Mouse (Mus musculus) B cell, adult 2 months (primary cell): ENCODE measurements at regions not wholly inside any gene's neighbourhood (a gene's known extent, or its start where the extent isn't known, plus 50 kb on each side); places are given as distances from the start of the nearest gene placed in this dataset.

Experiments used
- DNase-seq, 2 experiments: peaks; one replicate each; pipeline ENCODE4 v3.0.0; 2022

DNA sequence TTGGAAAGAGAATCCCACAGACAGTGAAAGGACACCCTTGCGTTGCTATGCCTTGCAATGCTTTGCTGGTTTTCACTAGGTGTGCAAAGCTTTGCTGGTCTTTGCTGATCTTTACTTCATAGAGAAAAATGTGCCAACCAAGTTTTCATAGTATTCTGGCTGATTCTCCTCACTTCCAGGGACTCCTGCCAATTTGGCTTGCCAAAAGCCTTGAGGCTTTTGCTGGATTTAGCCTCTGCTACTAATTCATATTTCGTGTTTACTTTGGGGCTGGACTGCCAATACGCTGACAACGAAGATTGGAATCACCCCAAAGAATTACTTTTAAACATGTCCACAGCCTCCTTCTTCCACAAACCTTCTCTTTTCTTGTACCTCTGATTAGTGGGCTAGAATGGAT lies 162.2 kb upstream of the Ednrb start:
- no peak for DNase-seq

- no peak for DNase-seq
These were observed 160.9 kb upstream of the Ednrb start for GRCm38 (mm10) chr14:104005132-104005531.

GRCm38 (mm10) chr14:104002421-104002820 lies 158.2 kb upstream of the Ednrb start:
- DNase-seq, result no peak

GRCm38 (mm10) chr14:103990418-103990817 lies 146.2 kb upstream of the Ednrb start:
- DNase-seq, result no peak

- no peak for DNase-seq
These were observed 145.7 kb upstream of the Ednrb start for GRCm38 (mm10) chr14:103989949-103990348.

DNA sequence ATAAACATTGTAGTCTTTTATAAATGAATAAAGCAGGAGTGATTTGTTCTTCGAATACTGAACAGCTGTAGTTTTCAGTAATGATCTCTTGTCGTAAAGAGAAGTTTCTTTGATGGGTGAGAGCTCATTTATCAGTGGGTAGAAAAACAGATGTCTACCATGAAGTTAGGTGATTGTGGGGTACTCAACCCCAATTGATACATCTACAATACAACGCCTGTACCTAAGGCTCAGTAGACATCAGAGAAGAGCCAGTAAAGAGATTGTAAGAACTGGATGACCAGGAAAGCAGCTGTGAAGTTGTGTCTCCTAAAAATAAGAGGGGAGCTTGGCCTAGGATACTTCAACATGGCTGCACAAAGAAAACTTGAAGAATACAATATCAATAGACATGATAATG lies 143.1 kb upstream of the Ednrb start:
- DNase-seq, result no peak

GRCm38 (mm10) chr14:103984349-103984748 lies 140.1 kb upstream of the Ednrb start:
- DNase-seq, result no peak

GRCm38 (mm10) chr14:103978808-103979207 lies 134.6 kb upstream of the Ednrb start:
- no peak for DNase-seq

- no peak for DNase-seq
These were observed 133.6 kb upstream of the Ednrb start for GRCm38 (mm10) chr14:103977769-103978168.

DNA sequence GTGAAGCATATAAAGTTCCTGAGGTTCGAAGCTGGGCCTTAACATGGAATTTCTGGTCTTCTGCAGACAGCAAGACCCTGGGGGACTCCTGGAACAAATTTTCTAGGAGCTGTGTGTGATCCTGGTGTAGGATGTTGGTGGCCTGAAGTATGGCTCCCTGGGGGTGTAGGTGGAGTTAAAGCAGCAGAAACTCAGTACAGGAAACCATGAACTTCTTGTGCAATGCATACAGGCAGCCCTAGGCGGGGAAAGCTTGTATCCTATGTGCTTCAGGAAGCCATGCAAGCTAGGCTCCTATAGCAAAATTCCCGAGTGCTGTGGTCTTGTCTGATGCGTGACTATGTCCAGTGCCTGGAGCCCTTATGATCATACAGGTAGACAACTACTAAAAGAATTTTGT lies 129.8 kb upstream of the Ednrb start:
- no peak for DNase-seq

DNA sequence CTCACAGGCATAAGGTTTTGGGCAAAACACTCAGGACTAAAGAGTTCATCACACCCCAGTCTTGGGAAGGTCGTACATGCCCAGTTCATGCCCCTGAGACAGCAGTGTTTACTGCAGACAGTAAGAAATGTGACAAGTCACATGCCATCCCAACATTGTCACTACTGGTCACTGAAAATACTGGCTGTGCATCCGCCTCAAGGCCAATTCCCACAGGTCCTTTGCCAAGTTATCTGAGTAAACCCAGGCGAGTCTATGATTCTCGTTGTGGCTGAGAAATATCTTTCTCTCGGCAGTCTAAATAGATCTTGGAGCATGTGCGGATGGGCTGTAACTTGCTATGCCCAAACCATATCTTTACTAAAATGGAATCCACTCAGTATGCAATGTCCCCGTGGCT lies 128.9 kb upstream of the Ednrb start:
- DNase-seq, result no peak

GRCm38 (mm10) chr14:103969305-103969704 lies 125.1 kb upstream of the Ednrb start:
- no peak for DNase-seq

GRCm38 (mm10) chr14:103966293-103966692 lies 122.1 kb upstream of the Ednrb start:
- DNase-seq, result no peak

DNA sequence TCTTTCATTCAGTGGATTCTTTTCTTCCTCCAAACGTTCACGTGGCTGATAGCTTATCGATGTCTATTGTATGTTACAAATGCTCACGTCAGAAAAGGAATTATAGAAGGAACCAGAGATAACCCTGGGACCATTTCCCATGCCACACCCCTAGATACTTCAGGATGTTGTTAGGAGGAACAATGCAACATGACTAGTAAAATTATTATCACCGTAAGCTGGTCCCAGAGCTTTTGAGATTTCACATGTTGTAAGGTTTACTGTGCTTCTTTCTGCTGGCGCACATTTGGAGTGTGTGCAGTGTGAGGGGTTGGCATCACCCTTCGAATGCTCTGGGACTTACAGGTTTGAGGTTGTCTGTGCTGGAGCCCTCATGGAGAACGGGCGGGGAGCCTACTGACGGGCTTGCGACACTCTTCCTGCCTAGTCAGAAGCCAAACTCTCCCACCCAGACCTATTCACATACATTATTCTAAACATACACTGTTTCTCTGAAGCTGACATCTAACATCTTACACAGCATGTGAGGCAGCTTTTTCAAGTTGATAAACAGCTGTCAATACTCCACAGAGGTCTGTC lies 118.2 kb upstream of the Ednrb start:
- no peak for DNase-seq

GRCm38 (mm10) chr14:103951899-103952298 lies 107.7 kb upstream of the Ednrb start:
- no peak for DNase-seq

DNA sequence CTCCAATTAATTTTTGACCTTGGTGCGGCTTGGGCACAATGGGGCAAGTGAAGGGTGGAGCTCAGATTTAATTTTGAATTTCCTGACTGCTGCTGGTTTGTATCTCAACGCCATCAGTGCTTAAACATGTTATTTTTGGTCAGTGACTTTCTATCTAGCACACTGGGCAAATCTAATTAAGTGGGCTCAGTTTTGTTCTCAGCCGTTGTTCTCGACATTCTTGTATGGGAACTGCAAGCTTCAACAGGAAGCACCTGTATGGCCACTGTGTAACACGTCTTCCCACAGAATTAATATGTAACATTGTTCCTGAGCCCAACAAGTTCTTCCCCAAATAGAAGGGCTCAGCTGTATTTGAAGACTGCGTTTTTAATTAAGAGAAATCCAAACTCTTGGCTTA lies 105.7 kb upstream of the Ednrb start:
- DNase-seq, result no peak

DNA sequence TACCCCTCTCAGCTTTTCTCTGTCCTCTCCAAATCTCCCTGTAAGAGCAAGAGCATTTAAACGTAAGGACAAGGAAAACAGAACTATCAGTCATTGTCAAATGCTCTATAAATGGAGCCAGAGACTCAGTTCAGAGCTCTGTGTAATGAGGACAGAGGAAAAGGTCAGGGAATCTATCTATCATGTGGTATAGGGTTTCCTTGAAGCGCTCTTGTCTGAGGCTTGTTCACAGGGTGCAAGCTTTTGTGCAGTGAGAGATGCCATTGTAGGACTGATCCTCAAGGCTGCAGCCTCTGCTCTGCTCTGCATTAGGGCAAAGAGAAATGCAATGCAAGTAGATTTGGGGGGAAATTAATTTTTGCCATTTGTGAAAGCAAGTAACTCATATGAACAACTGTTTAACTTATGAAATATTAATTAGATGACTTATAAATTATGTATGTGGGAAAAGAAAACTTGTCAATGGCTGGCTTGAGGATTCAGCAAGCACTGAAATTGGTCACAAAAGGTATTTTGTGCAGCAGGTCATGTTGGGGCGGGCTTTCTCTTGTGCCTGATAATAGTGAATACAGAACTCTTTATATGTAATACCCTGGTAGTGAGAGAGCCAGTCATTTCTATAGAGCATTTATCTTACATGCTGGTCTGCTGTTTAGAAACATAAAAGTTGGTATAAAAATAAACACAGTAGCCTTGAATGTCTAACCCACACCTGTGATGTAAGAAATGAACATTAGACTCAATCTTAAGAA lies 104.0 kb upstream of the Ednrb start:
- no peak for DNase-seq

DNA sequence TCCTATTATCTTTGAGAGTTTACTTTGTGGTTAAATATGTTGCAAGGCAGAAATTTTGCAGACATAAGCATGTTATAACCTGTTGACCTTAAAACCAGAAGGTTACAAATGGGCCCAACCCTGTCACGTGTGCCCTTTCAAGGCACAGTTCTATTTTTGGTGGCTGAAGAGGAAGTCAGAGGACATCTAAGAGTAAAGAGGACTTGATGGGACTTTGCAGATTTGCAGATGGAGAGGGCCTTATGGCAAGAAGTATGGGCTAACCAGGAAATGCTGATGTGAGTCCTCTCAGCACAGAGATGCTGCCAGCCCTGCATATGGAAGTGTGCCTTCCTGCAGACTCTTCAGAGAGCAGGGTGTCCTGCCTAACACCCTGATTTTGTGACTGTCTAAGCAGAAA lies 101.6 kb upstream of the Ednrb start:
- DNase-seq, result peak in 1 of 2 experiments; percentile 3

GRCm38 (mm10) chr14:103939867-103940266 lies 95.7 kb upstream of the Ednrb start:
- no peak for DNase-seq

DNA sequence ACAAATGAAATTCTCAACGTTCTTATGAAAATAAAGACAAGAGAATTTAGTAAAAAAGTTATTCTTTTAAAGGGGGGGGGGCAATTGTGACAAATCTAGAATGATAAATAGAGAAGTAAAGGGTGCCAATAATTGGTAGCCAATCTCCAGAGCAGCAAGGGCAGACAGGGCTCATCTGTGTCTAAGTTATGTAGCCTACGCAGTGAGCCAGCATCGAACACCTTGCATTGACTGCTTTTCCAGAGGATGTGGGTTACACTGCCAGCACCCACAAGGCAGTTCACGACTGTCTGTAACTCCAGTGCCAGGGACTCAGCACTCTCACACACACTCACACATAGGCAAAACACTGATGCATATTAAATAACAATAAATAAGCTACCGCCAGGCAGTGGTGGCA lies 94.7 kb upstream of the Ednrb start:
- DNase-seq, result no peak

GRCm38 (mm10) chr14:103938201-103938600 lies 94.0 kb upstream of the Ednrb start:
- DNase-seq, result no peak

- no peak for DNase-seq
These were observed 93.5 kb upstream of the Ednrb start for GRCm38 (mm10) chr14:103937700-103938099.

GRCm38 (mm10) chr14:103933813-103934212 lies 89.6 kb upstream of the Ednrb start:
- no peak for DNase-seq

DNA sequence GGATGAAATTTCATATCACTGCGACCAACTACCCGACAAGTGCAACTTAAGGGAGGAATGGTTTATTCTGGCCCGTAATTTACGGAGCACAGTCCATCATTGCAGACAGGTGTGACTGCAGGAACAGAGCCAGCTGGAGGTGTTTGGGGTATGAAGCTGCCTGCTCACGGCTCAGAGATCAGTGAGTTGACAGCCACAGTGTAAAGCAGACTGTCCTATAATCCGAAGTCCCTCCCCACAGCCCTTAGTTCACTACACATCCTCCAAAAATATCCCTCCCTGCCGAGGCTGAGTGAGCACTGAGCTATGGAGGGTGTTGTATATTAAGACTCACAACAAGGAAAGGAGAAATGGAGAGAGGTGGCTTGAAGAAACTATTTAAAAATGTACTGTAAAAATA lies 88.0 kb upstream of the Ednrb start:
- no peak for DNase-seq
